Mouse (Mus musculus) heart, embryonic 14.5 days (tissue): ENCODE data around the gene Proser3. TPM values are rescaled to one million over a fixed set of nuclear protein-coding genes. Genes with fewer than 3 reads are reported as not detected.

Experiments used
- ATAC-seq: fragments of 200-750 bp; cut with Nextera tagmentation; 2 replicates; pipeline ENCODE4 v1.8.0; 2017; ENCODE audit warnings: low read depth, moderate TSS enrichment; ENCODE audit not compliant: insufficient number of reproducible peaks, insufficient read depth, low FRiP score
- H3K27ac ChIP-seq, 2 experiments: fragments of 200-500 bp in 1 of 2; fragments of 300-500 bp in 1 of 2; sonication (generic) in 1 of 2; replicated peaks in 1 of 2; 2 replicates each; pipeline ENCODE4 v1.5.1; 2012 to 2014; ENCODE audit warnings: low read depth in 2 of 2, low read length in 2 of 2, control low read depth in 1 of 2, mild to moderate bottlenecking in 1 of 2, mixed read lengths in 1 of 2; ENCODE audit not compliant: control insufficient read depth in 1 of 2, insufficient read depth in 1 of 2
- H3K27me3 ChIP-seq: fragments of 300-500 bp; sonication (generic); 2 replicates; pipeline ENCODE4 v1.6.1; 2014; ENCODE audit warnings: mild to moderate bottlenecking, low read length, control low read depth; ENCODE audit not compliant: control insufficient read depth, insufficient read depth
- H3K36me3 ChIP-seq: fragments of 300-500 bp; sonication (generic); 2 replicates; pipeline ENCODE4 v1.6.1; 2014; ENCODE audit warnings: mild to moderate bottlenecking, control low read depth, low read length, mixed read lengths; ENCODE audit not compliant: control insufficient read depth, insufficient read depth
- H3K4me1 ChIP-seq, 2 experiments: fragments of 200-500 bp in 1 of 2; fragments of 300-500 bp in 1 of 2; sonication (generic) in 1 of 2; 2 replicates each; pipeline ENCODE4 v1.6.1; 2012 to 2014; ENCODE audit warnings: low read length in 2 of 2, control low read depth in 1 of 2, mixed read lengths in 1 of 2; ENCODE audit not compliant: control insufficient read depth in 2 of 2, insufficient read depth in 2 of 2
- H3K4me2 ChIP-seq: fragments of 300-500 bp; sonication (generic); 2 replicates; pipeline ENCODE4 v1.6.1; 2014; ENCODE audit warnings: mild to moderate bottlenecking, low read length
- H3K4me3 ChIP-seq, 2 experiments: fragments of 200-500 bp in 1 of 2; fragments of 300-500 bp in 1 of 2; sonication (generic) in 1 of 2; 2 replicates each; pipeline ENCODE4 v1.5.1; 2012 to 2014; ENCODE audit warnings: low read length in 2 of 2, mild to moderate bottlenecking in 2 of 2, control low read depth in 1 of 2, low read depth in 1 of 2, moderate library complexity in 1 of 2; ENCODE audit not compliant: control insufficient read depth in 1 of 2, insufficient read depth in 1 of 2
- H3K9ac ChIP-seq: fragments of 300-500 bp; sonication (generic); 2 replicates; pipeline ENCODE4 v1.6.1; 2014; ENCODE audit warnings: mild to moderate bottlenecking, low read length
- H3K9me3 ChIP-seq: fragments of 300-500 bp; sonication (generic); 2 replicates; pipeline ENCODE4 v1.6.1; 2016; ENCODE audit warnings: low read length, control low read depth; ENCODE audit not compliant: control insufficient read depth
- WGBS: fragments of 180-500 bp; shearing (Covaris S2); extraction: QIAGEN DNeasy Blood & Tissue Kit; methylation state at CpG from one replicate; pipeline ENCODE4 v1.1.7; 2014; 5-methylcytosine and 5-hydroxymethylcytosine counted together
- polyA plus RNA-seq: library from polyadenylated mRNA; unstranded; fragments of >200 nt; fragmentation: Nextera tagmentation; extraction: Ambion mirVana; gene quantifications from 2 replicates; pipeline ENCODE4 v1.2.1, GENCODE M21; 2014

Proser3 gene
- polyA plus RNA-seq, 1 experiment from 2014 or later: 11.6 TPM

- no peak overlapping the region for H3K9ac ChIP-seq
- WGBS: 68% methylated on average over 10 of the region's 10 CpGs
- no peak overlapping the region for H3K4me3 ChIP-seq
- no peak overlapping the region for H3K27ac ChIP-seq
- H3K4me2 ChIP-seq: no peak overlapping the region
- H3K9me3 ChIP-seq: no peaks in the 10 kb centered on the region
- no peak for ATAC-seq
- H3K4me1 ChIP-seq: peaks cover 0 to 6% of the 10 kb centered on the region in 2 experiments; a peak in 1 of 4 replicates
- H3K27me3 ChIP-seq: peaks cover 5% of the 10 kb centered on the region
- H3K36me3 ChIP-seq: no peaks in the 10 kb centered on the region
These were observed 41.7 kb upstream of the Proser3 start for GRCm38 (mm10) chr7:30593579-30594509.

GRCm38 (mm10) chr7:30592772-30593423, 40.8 kb upstream of the Proser3 start:
- no peak for ATAC-seq
- WGBS: 45% methylated on average over 5 of the region's 5 CpGs
- Histone ChIP-seq H3K27ac (no peak overlapping the region), H3K36me3 (no peaks in the 10 kb centered on the region), H3K9ac (no peak overlapping the region), H3K4me1 (peaks cover 0 to 6% of the 10 kb centered on the region in 2 experiments; a peak in 1 of 4 replicates), H3K9me3 (no peaks in the 10 kb centered on the region), H3K4me2 (no peak overlapping the region), H3K27me3 (peaks cover 5% of the 10 kb centered on the region), H3K4me3 (no peak overlapping the region)

GRCm38 (mm10) chr7:30591605-30591951, 39.5 kb upstream of the Proser3 start:
- no peak overlapping the region for H3K27ac ChIP-seq
- H3K9ac ChIP-seq: no peak overlapping the region

GRCm38 (mm10) chr7:30590927-30591604, 39.0 kb upstream of the Proser3 start:
- Histone ChIP-seq H3K4me2 (no peak overlapping the region), H3K9ac (no peak overlapping the region), H3K36me3 (peaks cover 7% of the 10 kb centered on the region), H3K27ac (no peak overlapping the region), H3K9me3 (no peaks in the 10 kb centered on the region), H3K27me3 (peaks cover 5% of the 10 kb centered on the region), H3K4me1 (peaks cover 3 to 15% of the 10 kb centered on the region in 2 experiments; a peak in 3 of 4 replicates), H3K4me3 (no peak overlapping the region)
- no peak for ATAC-seq
- 68% methylated on average over 9 of the region's 9 CpGs for WGBS

More at GRCm38 (mm10) chr7:30591605-30591951, 39.5 kb upstream of the Proser3 start:
- Histone ChIP-seq H3K9me3 (no peaks in the 10 kb centered on the region), H3K4me1 (peaks cover 3 to 15% of the 10 kb centered on the region in 2 experiments; a peak in 3 of 4 replicates), H3K4me2 (no peak overlapping the region), H3K27me3 (peaks cover 5% of the 10 kb centered on the region), H3K36me3 (peaks cover 2% of the 10 kb centered on the region), H3K4me3 (no peak overlapping the region)
- 52% methylated on average over 4 of the region's 4 CpGs for WGBS
- no peak for ATAC-seq

GRCm38 (mm10) chr7:30589435-30590301, 37.6 kb upstream of the Proser3 start:
- peak; percentile 55 for ATAC-seq
- peaks cover 4% of the 10 kb centered on the region for H3K27me3 ChIP-seq
- no peaks in the 10 kb centered on the region for H3K9me3 ChIP-seq
- peak overlapping the region; percentile 96 for H3K9ac ChIP-seq
- peaks cover 21% of the 10 kb centered on the region for H3K36me3 ChIP-seq
- peak overlapping the region; percentile 77 to 94 for H3K4me3 ChIP-seq
- H3K27ac ChIP-seq: peak overlapping the region; percentile 88 to 90
- 26% methylated on average over 38 of the region's 40 CpGs for WGBS
- peaks cover 3 to 15% of the 10 kb centered on the region in 2 experiments; a peak in 3 of 4 replicates for H3K4me1 ChIP-seq
- H3K4me2 ChIP-seq: peak overlapping the region; percentile 82

GRCm38 (mm10) chr7:30588676-30589434, 36.8 kb upstream of the Proser3 start, which contains the start of gene Kmt2b:
Gene Kmt2b, minus strand, starts transcription at chr7:30588726.
- peak; percentile 96 for ATAC-seq
- peak within 1 kb of the TSS; percentile 97 for H3K4me2 ChIP-seq
- peak within 1 kb of the TSS; percentile 88 to 90 for H3K27ac ChIP-seq
- peaks cover 3 to 15% of the 10 kb centered on the region in 2 experiments; a peak in 3 of 4 replicates for H3K4me1 ChIP-seq
- no peaks in the 10 kb centered on the region for H3K9me3 ChIP-seq
- no peaks in the 10 kb centered on the region; the same call in 1 of the 2 replicates for H3K27me3 ChIP-seq
- H3K36me3 ChIP-seq: peaks cover 30% of the 10 kb centered on the region
- peak within 1 kb of the TSS; percentile 77 to 94 for H3K4me3 ChIP-seq
- under 1% methylated on average over 61 of the region's 68 CpGs for WGBS
- peak within 1 kb of the TSS; percentile 96 for H3K9ac ChIP-seq
